Mouse (Mus musculus) left cerebral cortex, adult 2 months (tissue): ENCODE data around the gene Tpra1. TPM values are rescaled to one million over a fixed set of nuclear protein-coding genes. Genes with fewer than 3 reads are reported as not detected.

ENCODE experiments used
- DNase-seq, 2 experiments: peaks; one replicate each; pipeline ENCODE4 v3.0.0; 2021 to 2022; ENCODE audit warnings: low spot score in 2 of 2, mixed read lengths in 1 of 2; ENCODE audit errors: extremely low spot score in 1 of 2
- H3K27ac ChIP-seq: fragments of 200-600 bp; 2 replicates; pipeline ENCODE4 v1.8.1; 2022
- H3K4me3 ChIP-seq: fragments of 200-600 bp; 2 replicates; pipeline ENCODE4 v1.8.1; 2022
- CTCF ChIP-seq: fragments of 200-600 bp; IDR thresholded peaks from 2 replicates; pipeline ENCODE4 v1.8.1; 2022; ENCODE audit warnings: antibody characterized with exemption, mild to moderate bottlenecking, moderate library complexity
- intact Hi-C: fragments of 180-260 bp; cut with DNase I; formaldehyde crosslinking; loops from one replicate; pipeline ENCODE4 v1.15.1; 2025
- total RNA-seq, 2 experiments: library from RNA; stranded (reverse); gene quantifications; 2 replicates each; pipeline ENCODE4 v1.2.3; 2021

Gene Tpra1
- total RNA-seq, 2 experiments from 2014 or later = 50.8 to 53.6 TPM

DNA sequence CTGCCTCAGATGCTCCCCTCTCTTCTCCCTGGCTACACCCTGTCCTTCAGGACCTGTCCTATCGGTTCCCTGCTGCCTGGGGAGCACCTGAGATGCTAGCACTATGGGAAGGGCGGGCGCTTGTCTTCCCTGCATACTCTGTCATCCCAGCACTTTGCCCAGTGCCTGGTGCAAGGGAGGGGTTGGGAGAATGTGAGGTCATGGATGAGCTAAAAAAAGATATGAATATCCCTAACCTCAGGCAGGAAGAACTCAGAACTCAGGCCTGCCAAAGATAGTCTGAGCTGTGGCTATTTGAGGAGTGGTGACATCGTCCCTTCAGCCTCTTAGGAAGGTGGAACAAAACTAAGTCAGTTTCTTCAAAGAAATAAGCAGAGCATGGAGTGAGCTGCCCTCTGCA lies 39.6 kb downstream of the Tpra1 start:
- no peak overlapping the region for H3K4me3 ChIP-seq
- intact Hi-C loops = no loop called here
- no peak for DNase-seq
- TF ChIP-seq CTCF = no peak
- peak overlapping the region; percentile 40; the same call in 1 of the 2 replicates for H3K27ac ChIP-seq

DNA sequence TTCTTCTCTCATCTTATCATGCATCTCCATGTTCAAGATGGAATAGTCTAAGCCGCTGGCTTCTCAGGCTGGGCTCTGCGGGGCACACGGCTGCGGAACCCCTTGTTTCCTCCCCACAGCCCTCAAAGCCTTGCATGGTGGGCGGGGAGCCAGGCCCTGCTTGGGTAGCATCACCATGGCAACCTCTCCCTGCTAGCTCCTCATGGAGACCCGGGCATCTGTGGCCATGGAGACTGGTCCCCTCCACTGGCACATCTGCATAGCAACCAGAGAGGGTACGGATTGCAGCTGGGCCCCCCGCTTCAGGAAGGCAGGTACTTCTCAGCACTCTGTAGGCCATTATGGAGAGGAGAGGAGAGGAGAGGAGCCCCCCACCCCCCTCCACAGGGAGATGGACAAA lies 40.5 kb downstream of the Tpra1 start:
- H3K4me3 ChIP-seq = no peak overlapping the region
- peak in 1 of 2 experiments; percentile 63 for DNase-seq
- intact Hi-C loops = no loop called here
- H3K27ac ChIP-seq = no peak overlapping the region
- TF ChIP-seq CTCF = no peak

DNA sequence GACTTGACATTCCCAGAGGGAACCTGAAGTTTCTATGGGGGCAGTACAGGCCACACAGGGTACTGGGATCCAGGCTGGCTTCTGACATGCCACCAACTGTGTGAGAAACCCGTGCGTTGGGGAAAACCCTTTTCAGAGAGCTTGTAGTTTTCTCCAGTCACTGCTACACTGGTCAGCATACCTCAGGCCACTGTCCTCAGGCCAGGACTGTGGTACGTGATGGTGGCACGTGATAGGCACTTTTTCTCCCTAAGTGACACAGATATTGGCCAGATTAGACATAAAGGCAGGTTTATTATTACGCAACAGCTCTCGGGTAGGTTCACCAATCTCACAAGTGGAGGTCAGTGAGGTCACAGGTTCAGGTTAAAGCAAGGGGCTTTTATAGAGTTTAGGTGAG lies 41.6 kb downstream of the Tpra1 start:
- Histone ChIP-seq H3K4me3 (no peak overlapping the region), H3K27ac (no peak overlapping the region)
- intact Hi-C loops = no loop called here
- DNase-seq = no peak
- TF ChIP-seq CTCF = no peak

DNA sequence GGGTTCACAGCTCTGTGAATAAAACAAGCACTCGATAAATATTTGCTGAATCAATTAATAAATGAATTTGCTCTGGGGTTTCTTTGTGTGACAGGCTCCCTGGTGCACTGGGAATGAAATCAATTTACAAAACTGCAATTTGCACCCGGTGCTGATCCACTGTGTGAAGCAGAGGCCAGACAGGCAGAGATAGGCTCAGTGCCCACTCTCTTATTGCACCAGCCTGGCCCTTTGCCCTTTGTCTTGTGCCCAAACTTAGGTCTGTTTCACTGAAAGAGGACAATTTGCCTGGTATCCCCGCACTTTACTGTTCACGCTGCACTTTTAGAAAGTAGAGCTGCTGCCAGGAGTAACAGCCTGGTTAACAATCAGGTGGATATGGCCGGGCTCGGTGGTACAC lies 44.4 kb downstream of the Tpra1 start:
- DNase-seq = no peak
- no peak overlapping the region for H3K27ac ChIP-seq

DNA sequence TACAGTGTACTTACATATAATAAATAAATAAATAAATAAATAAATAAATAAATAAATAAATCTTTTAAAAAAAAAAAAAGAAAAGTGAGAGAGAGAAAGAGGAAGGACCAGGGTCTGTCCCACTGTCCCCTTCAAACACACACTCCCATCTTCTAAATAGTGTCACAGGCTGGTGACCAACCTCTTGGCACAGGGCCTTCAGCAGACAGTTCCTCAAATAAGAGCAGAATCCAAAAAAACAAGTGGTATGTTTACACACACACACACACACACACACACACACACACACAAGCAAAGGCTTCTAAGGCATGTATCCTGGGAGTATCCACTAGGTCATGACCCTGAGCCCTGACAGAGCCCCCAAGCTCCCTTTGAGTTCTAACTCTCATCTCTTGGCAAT lies 45.7 kb downstream of the Tpra1 start:
- Histone ChIP-seq H3K4me3 (no peak overlapping the region), H3K27ac (no peak overlapping the region)
- DNase-seq = no peak
- TF ChIP-seq CTCF = no peak
- intact Hi-C loops = no loop called here

More for the DNA sequence above, 44.4 kb downstream of the Tpra1 start:
- H3K4me3 ChIP-seq = no peak overlapping the region
- intact Hi-C loops = no loop called here
- TF ChIP-seq CTCF = no peak

DNA sequence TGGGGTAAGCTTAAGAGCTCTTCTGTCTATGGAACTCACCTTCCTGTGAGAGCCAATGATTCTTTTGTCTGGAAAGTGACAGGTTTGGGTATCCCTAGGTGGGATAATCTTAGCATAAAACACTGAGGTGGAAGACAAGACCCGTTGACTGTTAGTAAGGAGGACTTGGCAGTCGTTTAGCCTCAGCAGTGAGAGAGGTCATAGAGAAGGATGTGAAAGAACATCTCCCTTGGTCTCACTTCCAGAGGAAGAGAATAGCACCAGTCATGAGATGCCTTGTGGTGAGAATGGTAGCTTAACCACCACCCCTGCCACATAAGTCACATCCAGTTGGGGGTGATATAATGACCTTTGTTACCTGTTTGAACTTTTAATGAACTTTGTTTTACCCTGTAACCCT lies 54.7 kb downstream of the Tpra1 start:
- Histone ChIP-seq H3K4me3 (no peak overlapping the region), H3K27ac (no peak overlapping the region)
- intact Hi-C loops = no loop called here
- no peak for TF ChIP-seq CTCF
- no peak for DNase-seq

DNA sequence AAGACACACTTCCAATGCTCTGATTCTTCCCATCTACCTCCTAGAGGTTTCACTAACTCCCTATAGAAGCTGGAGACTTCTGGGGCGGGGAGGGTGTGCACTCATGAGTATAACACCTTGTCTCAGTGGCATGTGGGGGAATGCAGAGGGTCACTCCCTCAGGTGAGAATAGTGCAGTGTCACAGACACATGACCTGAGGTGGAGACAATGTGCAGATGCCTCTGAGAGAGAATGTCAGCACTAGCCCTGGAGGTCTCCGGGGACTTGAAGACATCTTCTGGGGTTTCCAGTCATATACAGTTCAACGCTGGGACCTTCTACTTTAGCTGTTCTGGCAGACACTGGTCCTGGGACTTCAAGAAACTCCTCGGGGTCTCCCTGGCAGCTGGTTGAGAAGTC lies 55.3 kb downstream of the Tpra1 start:
- intact Hi-C loops = no loop called here
- DNase-seq = no peak
- Histone ChIP-seq H3K4me3 (no peak overlapping the region), H3K27ac (no peak overlapping the region)
- no peak for TF ChIP-seq CTCF

DNA sequence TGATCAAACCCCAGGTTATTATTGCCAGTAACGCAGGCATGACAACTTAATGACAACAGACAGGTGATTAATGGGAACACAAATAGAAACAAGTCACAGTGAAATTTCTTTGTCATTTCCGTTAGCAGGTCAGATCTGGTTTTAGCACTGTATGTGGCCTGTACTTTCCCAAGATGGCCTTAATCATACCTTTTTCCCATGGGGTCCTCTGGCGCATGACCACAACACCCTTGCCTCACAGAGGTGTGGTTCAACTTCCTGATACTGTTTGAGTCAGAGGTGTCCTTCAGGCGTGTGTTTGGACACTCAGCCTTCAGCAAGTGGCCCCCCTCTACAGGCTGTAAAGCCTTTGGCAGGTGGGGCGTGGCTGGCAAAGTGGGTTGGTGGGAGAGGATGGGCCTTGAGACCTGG lies 55.8 kb downstream of the Tpra1 start:
- no peak for DNase-seq
- H3K4me3 ChIP-seq = no peak overlapping the region
- TF ChIP-seq CTCF = no peak
- intact Hi-C loops = no loop called here
- no peak overlapping the region for H3K27ac ChIP-seq

DNA sequence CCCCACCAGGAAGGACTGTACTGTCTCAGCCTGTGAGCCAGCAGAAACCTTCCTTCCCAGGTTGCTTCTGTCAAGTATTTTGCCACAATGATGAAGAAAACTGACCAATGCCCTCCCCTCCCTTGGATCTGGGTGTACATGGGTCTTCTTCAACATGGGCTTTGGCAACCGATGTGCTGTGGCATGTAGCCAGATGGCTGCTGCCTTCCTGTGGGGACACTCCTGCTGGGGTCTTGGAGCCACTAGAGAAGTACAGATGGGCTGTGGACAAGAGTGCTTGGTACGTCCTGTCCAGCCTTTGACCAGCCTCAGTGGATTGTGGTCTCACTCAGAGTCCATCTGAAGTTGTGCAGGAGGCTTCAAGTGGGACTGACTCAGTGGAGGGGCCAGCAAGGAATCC lies 56.3 kb downstream of the Tpra1 start:
- Histone ChIP-seq H3K4me3 (no peak overlapping the region), H3K27ac (no peak overlapping the region)
- no peak for TF ChIP-seq CTCF
- intact Hi-C loops = no loop called here
- no peak for DNase-seq

DNA sequence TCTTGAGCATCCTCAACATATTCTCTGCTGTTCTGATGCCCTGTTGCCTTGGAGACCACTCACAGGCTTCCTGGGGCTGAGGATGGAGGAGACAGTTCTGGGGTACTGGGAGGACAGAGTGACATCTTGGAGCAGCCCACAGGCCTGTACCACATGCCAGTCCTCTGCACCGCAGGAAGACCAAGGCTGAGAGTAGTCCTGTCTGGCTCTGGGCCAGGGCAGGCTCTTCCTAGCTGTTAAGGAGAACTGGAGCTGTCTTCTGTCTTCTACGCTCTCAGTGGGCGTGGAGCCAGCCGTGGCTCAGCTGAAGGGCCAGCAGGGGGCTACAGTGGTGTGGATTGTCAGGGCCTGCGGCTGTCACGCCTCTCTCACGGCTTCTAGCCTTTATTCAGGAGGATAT lies 57.8 kb downstream of the Tpra1 start:
- DNase-seq = peak; percentile 59 to 63
- intact Hi-C loops = loop anchor here (2.0 kb wide), 1 partner anchor 21 kb away; no protein-coding TSS in a partner anchor
- Histone ChIP-seq H3K4me3 (no peak overlapping the region), H3K27ac (no peak overlapping the region)
- peak; percentile 47 for TF ChIP-seq CTCF

DNA sequence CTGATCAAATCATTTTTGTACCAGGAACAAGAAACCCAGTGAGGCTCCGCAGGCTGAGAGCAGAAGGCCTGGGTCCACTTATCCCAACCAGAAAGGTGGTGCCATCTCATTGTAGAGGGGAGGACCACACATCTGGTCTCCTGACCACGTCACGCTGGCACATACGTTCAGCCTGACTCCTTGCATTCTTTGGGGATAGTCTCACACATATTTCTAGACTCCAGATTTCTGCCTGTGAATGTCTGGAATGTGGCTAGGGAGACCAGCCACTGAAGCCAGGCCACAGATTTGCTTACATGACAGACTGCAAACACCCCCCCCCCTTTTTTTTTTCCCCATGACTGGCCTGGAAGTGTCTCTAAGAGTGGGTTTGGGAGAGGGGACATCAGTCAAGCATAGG lies 58.9 kb downstream of the Tpra1 start:
- H3K27ac ChIP-seq = no peak overlapping the region
- intact Hi-C loops = loop anchor here (2.0 kb wide), 1 partner anchor 22 kb away; no protein-coding TSS in a partner anchor
- TF ChIP-seq CTCF = no peak

More for the DNA sequence above, 58.9 kb downstream of the Tpra1 start:
- DNase-seq = no peak
- H3K4me3 ChIP-seq = no peak overlapping the region

Other genes with a start within 250 kb of the Tpra1 start
- 100 to 1,000 TPM; 185 to 189 TPM for gene Mgll, start 177.8 kb upstream of the Tpra1 start, total RNA-seq
- 10 to 100 TPM; 39.7 to 40.5 TPM for gene Abtb1, start 60.3 kb upstream of the Tpra1 start, total RNA-seq
- gene Podxl2, start 27.2 kb upstream of the Tpra1 start, total RNA-seq = 100 to 1,000 TPM; 196 to 201 TPM
- gene Mcm2, start 3.5 kb upstream of the Tpra1 start, total RNA-seq = 1 to 10 TPM; 2.1 to 4.5 TPM